Mouse (Mus musculus) testis, adult 2 months (tissue): ENCODE data around the gene Bud23.

Experiments used
- CTCF ChIP-seq: fragments of 200-500 bp; IDR thresholded peaks from 2 replicates; pipeline ENCODE4 v1.5.1; 2012; ENCODE audit warnings: low read depth, mild to moderate bottlenecking, inconsistent platforms, low read length, moderate library complexity; ENCODE audit not compliant: control insufficient read depth, insufficient read depth, insufficient replicate concordance
- POLR2A ChIP-seq: fragments of 200-500 bp; IDR thresholded peaks from 2 replicates; pipeline ENCODE4 v1.6.1; 2012; ENCODE audit warnings: low read depth, mild to moderate bottlenecking, inconsistent platforms, low read length, moderate library complexity; ENCODE audit not compliant: control insufficient read depth

DNA sequence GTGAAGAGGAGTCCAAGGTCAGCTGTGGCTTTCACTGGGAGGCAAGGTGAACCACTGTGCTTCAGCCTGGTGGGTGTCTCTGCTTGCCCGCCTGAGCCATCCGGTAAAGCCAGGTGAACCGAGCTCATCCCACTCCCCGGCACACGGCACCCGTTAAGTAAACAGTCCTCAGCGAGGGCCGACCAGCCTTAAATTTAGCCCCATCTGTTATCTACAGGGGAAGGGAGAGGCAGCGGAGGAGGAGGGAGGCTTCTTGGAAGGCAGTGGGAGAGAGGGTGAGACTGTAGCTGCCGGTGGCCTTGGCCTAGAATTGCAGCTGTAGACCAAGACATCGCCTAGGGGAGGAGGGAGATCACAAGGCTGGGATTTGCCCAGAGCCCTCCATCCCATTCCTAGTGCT lies 24.0 kb downstream of the Bud23 start:
- TF ChIP-seq CTCF: no peak
- TF ChIP-seq POLR2A: no peak
